Mouse (Mus musculus) bone marrow macrophage, adult 2 months (primary cell): Measurements from ENCODE around the gene Cfap74. TPM values are rescaled to one million over a fixed set of nuclear protein-coding genes. Genes with fewer than 3 reads are reported as not detected.

Experiments used
- H3K27ac ChIP-seq: 2 replicates; pipeline ENCODE4 v1.5.1; 2012; ENCODE audit warnings: low read depth, low read length; ENCODE audit not compliant: insufficient read depth
- H3K4me1 ChIP-seq: 2 replicates; pipeline ENCODE4 v1.6.1; 2012; ENCODE audit warnings: low read length; ENCODE audit not compliant: control insufficient read depth, insufficient read depth
- H3K4me3 ChIP-seq: 2 replicates; pipeline ENCODE4 v1.5.1; 2012; ENCODE audit warnings: mild to moderate bottlenecking, low read length, moderate library complexity; ENCODE audit not compliant: insufficient read depth
- CTCF ChIP-seq: IDR thresholded peaks from 2 replicates; pipeline ENCODE4 v1.5.1; 2012; ENCODE audit warnings: low read depth, mild to moderate bottlenecking, low read length, moderate library complexity
- POLR2A ChIP-seq: IDR thresholded peaks from 2 replicates; pipeline ENCODE4 v1.6.1; 2012; ENCODE audit warnings: mild to moderate bottlenecking, low read depth, low read length, borderline replicate concordance
- polyA plus RNA-seq: library from polyadenylated mRNA; stranded (reverse); fragments of >200 nt; gene quantifications from 2 replicates; pipeline ENCODE4 v1.2.4, GENCODE M21; 2012; ENCODE audit not compliant: missing spikeins, insufficient read depth, insufficient read length

The Cfap74 gene
- polyA plus RNA-seq, 1 experiment: 0.67 TPM

- peak overlapping the region; percentile 87 for H3K4me3 ChIP-seq
- H3K4me1 ChIP-seq: peaks cover 56% of the 10 kb centered on the region
- H3K27ac ChIP-seq: peak overlapping the region; percentile 25
- TF ChIP-seq POLR2A (no peak), CTCF (no peak)
Measured at GRCm38 (mm10) chr4:155491529-155492130, 82.6 kb downstream of the Cfap74 start.

DNA sequence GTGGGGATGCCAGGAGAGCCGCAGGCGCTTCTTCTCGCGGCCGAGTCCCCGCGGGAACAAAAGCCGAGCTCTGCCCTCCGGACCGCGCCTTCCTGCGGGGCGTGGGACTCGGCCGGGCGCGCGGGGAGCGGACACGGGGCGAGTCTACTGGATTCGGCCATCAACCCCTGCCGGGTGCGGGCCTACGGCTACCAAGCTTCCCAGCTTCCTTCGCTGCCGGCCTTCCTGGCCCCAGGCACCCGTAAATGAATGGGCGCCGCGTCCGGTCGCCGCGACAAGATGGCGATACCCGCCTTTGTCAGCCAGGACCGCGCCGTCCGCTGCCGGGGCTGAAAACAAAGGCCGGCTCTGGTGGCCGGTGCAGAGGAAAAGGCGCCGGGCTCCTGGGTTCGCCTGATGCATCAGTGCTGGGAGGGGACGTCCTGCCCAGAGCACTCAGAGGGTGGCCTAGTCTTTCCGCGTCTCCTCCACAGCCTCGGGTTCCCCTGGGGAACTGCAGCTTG is 83.2 kb downstream of the Cfap74 start:
- TF ChIP-seq POLR2A (no peak), CTCF (no peak)
- H3K4me1 ChIP-seq: peaks cover 50% of the 10 kb centered on the region
- peak overlapping the region; percentile 25 for H3K27ac ChIP-seq
- peak overlapping the region; percentile 87 for H3K4me3 ChIP-seq

DNA sequence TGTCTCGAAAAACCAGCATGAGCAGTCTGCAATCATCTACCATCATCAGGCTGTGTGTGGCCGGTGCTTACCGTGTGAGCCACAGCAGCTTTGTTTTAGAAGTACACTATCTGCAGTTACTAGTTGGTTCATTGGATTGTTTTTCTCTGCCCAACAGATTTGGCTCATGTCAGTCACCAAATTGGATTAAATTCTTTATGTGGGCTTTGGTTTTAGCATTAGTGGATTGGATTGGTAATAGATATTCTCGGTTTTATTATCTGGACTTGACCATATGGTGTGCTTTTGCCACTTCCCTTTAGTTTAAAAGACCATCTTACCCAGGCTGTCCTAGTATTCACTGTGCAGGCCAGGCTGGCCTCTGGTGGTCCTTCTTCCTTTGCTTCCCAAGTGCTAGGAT is 85.9 kb downstream of the Cfap74 start:
- Histone ChIP-seq H3K4me1 (peaks cover 28% of the 10 kb centered on the region), H3K4me3 (no peak overlapping the region), H3K27ac (no peak overlapping the region)
- TF ChIP-seq CTCF (no peak), POLR2A (no peak)

DNA sequence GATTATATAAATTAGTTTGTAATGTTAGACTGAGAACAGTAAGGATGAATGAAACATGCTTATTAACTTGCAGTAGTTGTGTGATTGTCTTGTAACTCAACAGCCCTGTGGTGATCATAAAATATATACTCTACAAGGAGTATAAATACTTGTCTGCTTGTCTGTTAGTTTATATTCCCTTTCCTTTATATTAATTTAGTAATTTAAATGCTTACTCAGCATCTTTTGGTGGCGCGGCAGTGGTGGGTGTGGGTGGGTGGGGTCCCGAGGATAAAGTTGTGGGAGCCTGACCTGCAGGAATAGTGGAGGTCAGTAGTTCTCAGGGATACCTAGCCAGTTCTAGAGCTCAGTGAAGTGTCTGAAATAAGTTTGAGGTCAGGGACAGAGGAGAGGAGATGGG is 89.0 kb downstream of the Cfap74 start:
- Histone ChIP-seq H3K4me3 (no peak overlapping the region), H3K4me1 (peaks cover 29% of the 10 kb centered on the region), H3K27ac (no peak overlapping the region)
- TF ChIP-seq POLR2A: no peak
- no peak for TF ChIP-seq CTCF

DNA sequence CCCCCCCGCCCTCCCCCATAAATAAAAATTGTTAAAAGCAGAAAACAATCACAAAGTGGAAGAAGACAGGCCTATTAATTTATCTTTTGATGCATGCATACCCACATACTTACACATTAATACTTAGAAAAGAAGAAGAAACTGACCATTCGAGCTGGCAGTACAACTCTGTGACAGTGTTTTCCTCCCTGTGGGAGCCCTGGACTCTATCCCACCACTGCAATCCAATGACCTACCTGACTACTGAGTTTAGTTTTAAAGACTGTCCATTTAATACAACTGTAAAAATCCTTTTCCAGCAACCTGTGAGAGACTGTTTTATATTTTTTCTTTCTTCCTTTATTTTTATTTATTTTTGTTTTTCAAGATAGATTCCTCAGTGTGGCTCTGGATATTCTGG is 92.1 kb downstream of the Cfap74 start:
- H3K4me3 ChIP-seq: no peak overlapping the region
- H3K27ac ChIP-seq: no peak overlapping the region
- peaks cover 37% of the 10 kb centered on the region for H3K4me1 ChIP-seq
- no peak for TF ChIP-seq CTCF
- no peak for TF ChIP-seq POLR2A

DNA sequence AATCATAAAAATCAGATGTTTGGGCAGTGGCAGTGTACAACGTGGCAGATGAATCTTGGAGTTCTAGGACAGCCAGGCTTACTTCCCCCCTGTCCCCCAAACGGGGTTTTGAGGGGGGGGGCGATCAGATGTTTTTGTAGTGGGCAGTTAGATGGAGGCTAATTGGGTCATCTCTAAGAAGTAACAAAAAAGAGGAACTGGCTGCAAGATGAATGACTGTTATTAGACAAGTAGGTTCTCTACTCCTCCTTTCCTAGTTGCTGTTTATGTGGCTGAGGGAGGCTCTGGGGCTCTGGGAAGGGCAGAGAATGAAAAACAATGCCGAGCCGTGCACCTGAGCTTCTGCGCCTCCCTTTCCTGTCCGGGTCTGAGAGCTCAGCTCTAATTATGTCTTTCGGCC is 96.1 kb downstream of the Cfap74 start:
- TF ChIP-seq CTCF (no peak), POLR2A (no peak)
- Histone ChIP-seq H3K27ac (peak overlapping the region; percentile 61), H3K4me3 (no peak overlapping the region; the same call in 1 of the 2 replicates), H3K4me1 (peaks cover 58% of the 10 kb centered on the region)

DNA sequence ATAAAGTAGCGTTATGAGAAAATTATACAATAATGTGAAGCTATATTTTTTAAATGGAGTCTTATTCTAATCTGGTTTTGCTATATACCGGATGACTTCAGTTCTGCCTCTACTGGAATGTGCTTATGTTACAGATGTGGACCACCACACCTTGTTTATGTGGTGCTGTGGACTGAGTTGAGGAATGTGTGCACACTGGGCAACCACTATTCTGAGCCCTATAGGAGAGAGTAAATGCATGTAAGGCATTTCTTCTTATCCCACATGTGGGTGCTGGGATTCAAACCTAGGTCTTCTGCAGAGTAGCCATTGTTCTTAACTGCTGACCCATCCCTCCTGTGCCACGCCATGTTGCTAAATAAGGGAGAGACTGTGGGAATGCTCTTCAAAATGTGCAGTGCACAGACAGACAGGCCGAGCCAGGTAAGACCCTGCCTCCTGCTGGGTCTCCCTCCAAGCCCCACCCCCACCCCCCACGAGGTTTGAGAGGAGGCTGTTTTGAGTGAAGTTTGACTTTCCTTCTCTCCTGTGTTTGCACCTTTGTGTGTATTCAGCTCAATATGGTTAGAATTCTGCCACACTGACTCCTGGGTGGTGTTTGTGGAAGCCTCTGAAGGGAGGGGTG is 96.8 kb downstream of the Cfap74 start:
- TF ChIP-seq CTCF: no peak
- peaks cover 63% of the 10 kb centered on the region for H3K4me1 ChIP-seq
- no peak overlapping the region for H3K27ac ChIP-seq

DNA sequence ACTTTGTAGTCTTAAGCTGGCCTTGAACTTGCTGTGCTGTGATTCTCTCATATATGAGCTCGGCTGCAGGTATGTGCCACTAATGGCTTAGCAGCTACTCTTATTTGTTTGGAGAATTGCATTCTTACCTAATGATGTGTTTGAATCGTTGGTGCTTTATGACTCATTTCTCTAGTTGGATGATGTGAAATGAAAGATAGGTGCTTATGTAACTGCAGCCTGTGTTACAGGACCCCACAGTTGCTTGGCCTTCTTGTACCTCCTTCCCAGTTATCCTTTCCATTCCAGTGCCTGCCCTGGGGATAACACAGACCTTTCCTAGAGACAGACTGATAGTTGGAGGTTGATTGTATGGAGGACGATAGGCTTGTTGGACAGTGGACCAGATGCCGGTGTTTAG is 99.6 kb downstream of the Cfap74 start:
- H3K4me1 ChIP-seq: peaks cover 55% of the 10 kb centered on the region
- H3K27ac ChIP-seq: no peak overlapping the region
- TF ChIP-seq CTCF: no peak
- no peak for TF ChIP-seq POLR2A
- H3K4me3 ChIP-seq: no peak overlapping the region

More for the DNA sequence above, 96.8 kb downstream of the Cfap74 start:
- no peak overlapping the region for H3K4me3 ChIP-seq

- TF ChIP-seq POLR2A (no peak), CTCF (no peak)
- Histone ChIP-seq H3K27ac (no peak overlapping the region), H3K4me3 (no peak overlapping the region), H3K4me1 (peaks cover 40% of the 10 kb centered on the region)
Measured at GRCm38 (mm10) chr4:155510981-155511380, 102.0 kb downstream of the Cfap74 start.

DNA sequence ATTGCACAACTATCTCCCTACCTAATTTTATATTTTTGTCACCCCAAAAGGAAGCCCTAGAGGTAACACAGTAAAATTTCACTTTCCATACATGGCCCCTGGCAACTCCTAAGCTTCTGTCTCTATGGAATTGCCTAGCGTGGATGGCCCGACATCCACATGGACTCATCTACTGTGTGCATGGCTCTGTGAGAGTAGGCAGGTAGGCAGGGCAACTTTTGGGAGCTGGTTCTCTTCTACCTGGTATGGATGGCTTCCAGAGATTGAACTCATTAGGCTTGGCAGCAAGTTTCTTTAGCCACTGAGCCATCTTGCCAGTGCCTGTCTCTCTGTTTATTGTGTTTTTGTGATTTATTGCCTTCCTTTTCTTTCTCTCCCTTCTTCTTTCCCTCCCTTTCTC is 105.8 kb downstream of the Cfap74 start:
- no peak overlapping the region for H3K4me3 ChIP-seq
- TF ChIP-seq POLR2A (no peak), CTCF (no peak)
- no peak overlapping the region for H3K27ac ChIP-seq
- H3K4me1 ChIP-seq: peaks cover 20% of the 10 kb centered on the region

Other genes with a start within 250 kb of the Cfap74 start
- 61.1 and 63.9 TPM in 2 replicates for gene Ski, start 186.6 kb upstream of the Cfap74 start, polyA plus RNA-seq
- gene Faap20, start 159.4 kb upstream of the Cfap74 start, polyA plus RNA-seq: 27.9 and 28.1 TPM in 2 replicates
- gene Prkcz, start 47.8 kb upstream of the Cfap74 start, polyA plus RNA-seq: not detected in 2 replicates
- gene Gabrd, start 11.1 kb upstream of the Cfap74 start, polyA plus RNA-seq: 0.28 TPM in 1 of 2 replicates, not detected in the other
- not detected in 2 replicates for gene Tmem52, start 59.9 kb downstream of the Cfap74 start, polyA plus RNA-seq
- gene Gnb1, start 82.2 kb downstream of the Cfap74 start, polyA plus RNA-seq: 383 and 389 TPM in 2 replicates
- gene Nadk, start 153.2 kb downstream of the Cfap74 start, polyA plus RNA-seq: 342 and 382 TPM in 2 replicates
- gene Slc35e2, start 192.2 kb downstream of the Cfap74 start, polyA plus RNA-seq: 11.2 and 11.4 TPM in 2 replicates
- 102 and 117 TPM in 2 replicates for gene Cdk11b, start 215.7 kb downstream of the Cfap74 start, polyA plus RNA-seq
- gene Gm10563, start 236.2 kb downstream of the Cfap74 start, polyA plus RNA-seq: not detected in 2 replicates
- 0.64 and 1.9 TPM in 2 replicates for gene Mmp23, start 244.2 kb downstream of the Cfap74 start, polyA plus RNA-seq